Mouse (Mus musculus) urinary bladder, adult 2 months (tissue): ENCODE results near the gene Wdr91. TPM values are rescaled to one million over a fixed set of nuclear protein-coding genes. Genes with fewer than 3 reads are reported as not detected.
A peak's percentile ranks its signal among the peaks of the same experiment; 100 is the strongest.

Experiments used
- DNase-seq: peaks from one replicate; pipeline ENCODE4 v3.0.0; 2022; ENCODE audit warnings: low spot score
- polyA plus RNA-seq: library from polyadenylated mRNA; depleted of rRNA; stranded (reverse); fragments of >200 nt; gene quantifications from 2 replicates; pipeline ENCODE4 v1.2.3, GENCODE M21; 2012; rRNA removed

The Wdr91 gene
- polyA plus RNA-seq, result 12.7 and 13.6 TPM in 2 replicates

- DNase-seq, result peak; percentile 89
Measured at GRCm38 (mm10) chr6:34910371-34911219, at the start of gene Wdr91. Gene Wdr91, minus strand, starts transcription at chr6:34910876.

- DNase-seq, result no peak
Measured at GRCm38 (mm10) chr6:34959131-34959530, 48.5 kb upstream of the Wdr91 start.

GRCm38 (mm10) chr6:34955862-34956241 is 45.2 kb upstream of the Wdr91 start:
- no peak for DNase-seq

- DNase-seq, result no peak
Measured at GRCm38 (mm10) chr6:34954926-34955861, 44.5 kb upstream of the Wdr91 start.

- DNase-seq, result no peak
Measured at GRCm38 (mm10) chr6:34951956-34952667, 41.4 kb upstream of the Wdr91 start.

- no peak for DNase-seq
Measured at GRCm38 (mm10) chr6:34951518-34951917, 40.8 kb upstream of the Wdr91 start.

- DNase-seq, result no peak
Measured at GRCm38 (mm10) chr6:34948461-34948860, 37.8 kb upstream of the Wdr91 start.

GRCm38 (mm10) chr6:34946486-34947079 is 35.9 kb upstream of the Wdr91 start:
- no peak for DNase-seq

GRCm38 (mm10) chr6:34943499-34943898 is 32.8 kb upstream of the Wdr91 start:
- no peak for DNase-seq

GRCm38 (mm10) chr6:34942446-34942845 is 31.8 kb upstream of the Wdr91 start:
- no peak for DNase-seq

- no peak for DNase-seq
Measured at GRCm38 (mm10) chr6:34941496-34941895, 30.8 kb upstream of the Wdr91 start.

- DNase-seq, result no peak
Measured at GRCm38 (mm10) chr6:34939451-34939850, 28.8 kb upstream of the Wdr91 start.

GRCm38 (mm10) chr6:34938929-34939325 is 28.3 kb upstream of the Wdr91 start:
- no peak for DNase-seq

- no peak for DNase-seq
Measured at GRCm38 (mm10) chr6:34938280-34938928, 27.7 kb upstream of the Wdr91 start.

GRCm38 (mm10) chr6:34936743-34937142 is 26.1 kb upstream of the Wdr91 start:
- DNase-seq, result no peak

GRCm38 (mm10) chr6:34932633-34933032 is 22.0 kb upstream of the Wdr91 start:
- DNase-seq, result no peak

GRCm38 (mm10) chr6:34927594-34927993 is 16.9 kb upstream of the Wdr91 start:
- no peak for DNase-seq

GRCm38 (mm10) chr6:34927156-34927555 is 16.5 kb upstream of the Wdr91 start:
- peak; percentile 40 for DNase-seq

GRCm38 (mm10) chr6:34921941-34922340 is 11.3 kb upstream of the Wdr91 start:
- no peak for DNase-seq

- DNase-seq, result no peak
Measured at GRCm38 (mm10) chr6:34920631-34921030, 10.0 kb upstream of the Wdr91 start.

GRCm38 (mm10) chr6:34919956-34920355 is 9.3 kb upstream of the Wdr91 start, which contains the start of gene Stra8:
Gene Stra8, plus strand, starts transcription at chr6:34920163.
- DNase-seq, result no peak
